Comparison of ENCODE assay signal across 8 mouse cellular contexts in genomic region chr7:38174321-38175148, GRCm38 (mm10). TPM values are rescaled to one million over a fixed set of nuclear protein-coding genes. Genes with fewer than 3 reads are reported as not detected.
DNase-seq lines count a peak whose midpoint lies in the region; ATAC-seq and TF ChIP-seq lines count a peak whose summit lies in the region.

No protein-coding gene starts in this region.

- peak; percentile 71; the same call in 1 of the 2 replicates for ATAC-seq in embryonic facial prominence, embryonic 13.5 days (ENCODE audit: insufficient number of reproducible peaks, insufficient read depth, low FRiP score, low TSS enrichment, low read depth)
- peak; percentile 89 for ATAC-seq in hindbrain, embryonic 12.5 days (ENCODE audit: low FRiP score)
- peak; percentile 50; the same call in 1 of the 2 replicates for ATAC-seq in limb, embryonic 14.5 days (ENCODE audit: low FRiP score, low read depth)
- peak; percentile 79; the same call in 1 of the 2 replicates for ATAC-seq in neural tube, embryonic 14.5 days (ENCODE audit: low read depth)

- TF ChIP-seq POLR2A in limb, embryonic 14.5 days (IDR thresholded peaks at IDR 0.05; ENCODE audit: borderline replicate concordance, extremely low read depth, insufficient read depth, insufficient read length), result 0 out of 2 replicates have a peak, but pooled peaks have one; percentile 15

- peak overlapping the region; percentile 36 for H3K4me3 ChIP-seq in embryonic facial prominence, embryonic 13.5 days
- peak overlapping the region; percentile 22 for H3K4me3 ChIP-seq in hindbrain, embryonic 12.5 days
- H3K4me3 ChIP-seq in limb, embryonic 14.5 days (replicated peaks; ENCODE audit: low read length), result peak overlapping the region; percentile 24
- H3K4me3 ChIP-seq in neural tube, embryonic 14.5 days (ENCODE audit: low read depth, low read length), result peak overlapping the region; percentile 23

- H3K9me3 ChIP-seq in embryonic facial prominence, embryonic 13.5 days, result no peaks in the 10 kb centered on the region
- no peaks in the 10 kb centered on the region for H3K9me3 ChIP-seq in hindbrain, embryonic 12.5 days (replicated peaks)
- H3K9me3 ChIP-seq in limb, embryonic 14.5 days (ENCODE audit: control insufficient read depth, low read length), result no peaks in the 10 kb centered on the region
- no peaks in the 10 kb centered on the region for H3K9me3 ChIP-seq in neural tube, embryonic 14.5 days (ENCODE audit: control insufficient read depth, low read length)

- H3K4me2 ChIP-seq in embryonic facial prominence, embryonic 13.5 days, result peak overlapping the region; percentile 66
- peak overlapping the region; percentile 51 for H3K4me2 ChIP-seq in hindbrain, embryonic 12.5 days (replicated peaks)
- peak overlapping the region; percentile 49 for H3K4me2 ChIP-seq in limb, embryonic 14.5 days (replicated peaks; ENCODE audit: low read depth, low read length, severe bottlenecking)
- H3K4me2 ChIP-seq in neural tube, embryonic 14.5 days (ENCODE audit: low read depth, low read length), result peak overlapping the region; percentile 50

- intact Hi-C loops in gastrocnemius, postnatal 36 days (cut with DNase I), result loop anchor here (5.0 kb wide), 1 partner anchor 572 kb away; no protein-coding TSS in a partner anchor

- no peak overlapping the region for H3K27ac ChIP-seq in embryonic facial prominence, embryonic 13.5 days
- H3K27ac ChIP-seq in hindbrain, embryonic 12.5 days, result peak overlapping the region; percentile 37
- no peak overlapping the region for H3K27ac ChIP-seq in limb, embryonic 14.5 days (replicated peaks; ENCODE audit: low read depth, low read length)
- H3K27ac ChIP-seq in neural tube, embryonic 14.5 days (ENCODE audit: low read depth, low read length), result 0 out of 2 replicates have a peak overlapping the region, but pooled peaks have one; percentile 52

- peaks cover 11% of the 10 kb centered on the region for H3K4me1 ChIP-seq in embryonic facial prominence, embryonic 13.5 days
- peaks cover 10% of the 10 kb centered on the region for H3K4me1 ChIP-seq in hindbrain, embryonic 12.5 days
- H3K4me1 ChIP-seq in limb, embryonic 14.5 days (ENCODE audit: control insufficient read depth, insufficient read depth, low read length), result peaks cover 7% of the 10 kb centered on the region; the same call in 1 of the 2 replicates
- H3K4me1 ChIP-seq in neural tube, embryonic 14.5 days (ENCODE audit: control insufficient read depth, insufficient read depth, low read length), result 0 out of 2 replicates have a peak, but pooled peaks cover 6% of the 10 kb centered on the region

- 13% methylated on average over 31 of the region's 31 CpGs for WGBS in embryonic facial prominence, embryonic 13.5 days
- 10% methylated on average over 31 of the region's 31 CpGs for WGBS in hindbrain, embryonic 12.5 days
- WGBS in limb, embryonic 14.5 days, result 16% methylated on average over 31 of the region's 31 CpGs
- WGBS in neural tube, embryonic 14.5 days, result 6% methylated on average over 31 of the region's 31 CpGs

- peak; percentile 64 for DNase-seq in layer of hippocampus, adult 11-12 months (ENCODE audit: low spot score)
- DNase-seq in layer of hippocampus, adult 9-10 months (ENCODE audit: low spot score), result no peak
- no peak for DNase-seq in limb, embryonic 14.5 days (ENCODE audit: low spot score)
- DNase-seq in spleen, adult 12 weeks (ENCODE audit: low spot score), result no peak
- DNase-seq in gastrocnemius, postnatal 36 days, result no peak

- peak overlapping the region; percentile 72 for H3K9ac ChIP-seq in embryonic facial prominence, embryonic 13.5 days
- H3K9ac ChIP-seq in hindbrain, embryonic 12.5 days, result peak overlapping the region; percentile 52; the same call in 1 of the 2 replicates
- peak overlapping the region; percentile 60 for H3K9ac ChIP-seq in limb, embryonic 14.5 days (ENCODE audit: low read depth, low read length, severe bottlenecking)
- H3K9ac ChIP-seq in neural tube, embryonic 14.5 days (replicated peaks; ENCODE audit: low read depth, low read length), result peak overlapping the region; percentile 55

- no peaks in the 10 kb centered on the region for H3K36me3 ChIP-seq in embryonic facial prominence, embryonic 13.5 days
- no peaks in the 10 kb centered on the region for H3K36me3 ChIP-seq in hindbrain, embryonic 12.5 days
- H3K36me3 ChIP-seq in limb, embryonic 14.5 days (ENCODE audit: control insufficient read depth, insufficient read depth, low read length), result no peaks in the 10 kb centered on the region
- H3K36me3 ChIP-seq in neural tube, embryonic 14.5 days (ENCODE audit: control insufficient read depth, insufficient read depth, low read length), result no peaks in the 10 kb centered on the region

- H3K27me3 ChIP-seq in embryonic facial prominence, embryonic 13.5 days, result peaks cover 14% of the 10 kb centered on the region; the same call in 1 of the 2 replicates
- no peaks in the 10 kb centered on the region for H3K27me3 ChIP-seq in hindbrain, embryonic 12.5 days
- no peaks in the 10 kb centered on the region for H3K27me3 ChIP-seq in limb, embryonic 14.5 days (ENCODE audit: control insufficient read depth, insufficient read depth, low read length)
- no peaks in the 10 kb centered on the region for H3K27me3 ChIP-seq in neural tube, embryonic 14.5 days (ENCODE audit: control insufficient read depth, insufficient read depth, low read length)

RNA-seq across cellular contexts. Expression of gene 1600014C10Rik, which starts 8.5 kb away (rescaled TPM):
- 21.8 and 21.9 TPM in 2 replicates for polyA plus RNA-seq in embryonic facial prominence, embryonic 13.5 days (2015; fragmentation: Nextera tagmentation; extraction: Ambion mirVana)
- 21.4 and 22.3 TPM in 2 replicates for polyA plus RNA-seq in hindbrain, embryonic 12.5 days (2016; fragmentation: Nextera tagmentation; extraction: Ambion mirVana)
- 11.4 and 12.4 TPM in 2 replicates for polyA plus RNA-seq in limb, embryonic 14.5 days (2012; rRNA removed)
- 15.8 and 17.6 TPM in 2 replicates for polyA plus RNA-seq in limb, embryonic 14.5 days (2014; fragmentation: Nextera tagmentation; extraction: Ambion mirVana)
- 31.3 and 32.8 TPM in 2 replicates for polyA plus RNA-seq in neural tube, embryonic 14.5 days (2014; fragmentation: Nextera tagmentation; extraction: Ambion mirVana)
- total RNA-seq in gastrocnemius, postnatal 36 days (2021), result 10 to 100 TPM; 22.1 to 23.9 TPM

RNA-seq across cellular contexts. Expression of gene Plekhf1, which starts 53.3 kb away (rescaled TPM):
- polyA plus RNA-seq in embryonic facial prominence, embryonic 13.5 days (2015; fragmentation: Nextera tagmentation; extraction: Ambion mirVana), result 3.8 and 3.9 TPM in 2 replicates
- polyA plus RNA-seq in hindbrain, embryonic 12.5 days (2016; fragmentation: Nextera tagmentation; extraction: Ambion mirVana), result 1.8 and 2.1 TPM in 2 replicates
- 3.4 and 3.8 TPM in 2 replicates for polyA plus RNA-seq in limb, embryonic 14.5 days (2012; rRNA removed)
- 3.8 and 4.2 TPM in 2 replicates for polyA plus RNA-seq in limb, embryonic 14.5 days (2014; fragmentation: Nextera tagmentation; extraction: Ambion mirVana)
- 0.32 and 0.68 TPM in 2 replicates for polyA plus RNA-seq in neural tube, embryonic 14.5 days (2014; fragmentation: Nextera tagmentation; extraction: Ambion mirVana)
- 1 to 10 TPM; 5.6 to 6.0 TPM for total RNA-seq in gastrocnemius, postnatal 36 days (2021)

Comparison
In these comparisons a context has a peak if more than half of its experiments do, and no peak if none do; other contexts are left out.
1. H3K27ac ChIP-seq: peak in hindbrain, embryonic 12.5 days (single experiment) and neural tube, embryonic 14.5 days (single experiment); none in embryonic facial prominence, embryonic 13.5 days (single experiment) and limb, embryonic 14.5 days (single experiment).
2. Peak in every context shown above with its lines, with median percentiles within 50 percentile points of each other: ATAC-seq, H3K4me2 ChIP-seq, H3K4me3 ChIP-seq and H3K9ac ChIP-seq.